Mouse (Mus musculus) neural tube, embryonic 11.5 days (tissue): ENCODE measurements around the gene Enoph1. TPM values are rescaled to one million over a fixed set of nuclear protein-coding genes. Genes with fewer than 3 reads are reported as not detected.

Experiments
- ATAC-seq: fragments of 200-750 bp; cut with Nextera tagmentation; 2 replicates; pipeline ENCODE4 v1.8.0; 2017; ENCODE audit warnings: moderate number of reproducible peaks, mild to moderate bottlenecking, moderate TSS enrichment, moderate library complexity; ENCODE audit not compliant: insufficient read depth, low FRiP score, low TSS enrichment
- DNase-seq: peaks from one replicate; pipeline ENCODE4 v3.0.0-alpha.2; 2015; ENCODE audit warnings: low spot score
- H3K27ac ChIP-seq: fragments of 300-500 bp; sonication (generic); 2 replicates; pipeline ENCODE4 v1.5.1; 2014; ENCODE audit warnings: low read depth, mild to moderate bottlenecking, low read length
- H3K27me3 ChIP-seq: fragments of 300-500 bp; sonication (generic); 2 replicates; pipeline ENCODE4 v1.6.1; 2014; ENCODE audit warnings: mild to moderate bottlenecking, low read length, mixed read lengths; ENCODE audit not compliant: control insufficient read depth, insufficient read depth
- H3K36me3 ChIP-seq: fragments of 300-500 bp; sonication (generic); 2 replicates; pipeline ENCODE4 v1.6.1; 2014; ENCODE audit warnings: mild to moderate bottlenecking, low read length, moderate library complexity, mixed read lengths; ENCODE audit not compliant: control insufficient read depth, insufficient read depth
- H3K4me1 ChIP-seq: fragments of 300-500 bp; sonication (generic); 2 replicates; pipeline ENCODE4 v1.6.1; 2014; ENCODE audit warnings: low read length, mixed read lengths; ENCODE audit not compliant: control insufficient read depth, insufficient read depth
- H3K4me2 ChIP-seq: fragments of 300-500 bp; sonication (generic); 2 replicates; pipeline ENCODE4 v1.6.1; 2014; ENCODE audit warnings: low read depth, mild to moderate bottlenecking, moderate library complexity
- H3K4me3 ChIP-seq: fragments of 300-500 bp; sonication (generic); 2 replicates; pipeline ENCODE4 v1.5.1; 2014; ENCODE audit warnings: low read depth, low read length
- H3K9ac ChIP-seq: fragments of 300-500 bp; sonication (generic); 2 replicates; pipeline ENCODE4 v1.6.1; 2014; ENCODE audit warnings: mild to moderate bottlenecking, low read length
- H3K9me3 ChIP-seq: fragments of 300-500 bp; sonication (generic); 2 replicates; pipeline ENCODE4 v1.6.1; 2016; ENCODE audit warnings: low read length; ENCODE audit not compliant: control insufficient read depth
- WGBS: fragments of 180-500 bp; shearing (Covaris S2); extraction: QIAGEN DNeasy Blood & Tissue Kit; methylation state at CpG from one replicate; pipeline ENCODE4 v1.1.7; 2014; 5-methylcytosine and 5-hydroxymethylcytosine counted together
- polyA plus RNA-seq: library from polyadenylated mRNA; unstranded; fragments of >200 nt; fragmentation: Nextera tagmentation; extraction: Ambion mirVana; gene quantifications from 2 replicates; pipeline ENCODE4 v1.2.1, GENCODE M21; 2014

Enoph1 gene
- polyA plus RNA-seq, 1 experiment from 2014 or later, result 48.2 TPM

- Histone ChIP-seq H3K4me3 (no peak overlapping the region), H3K4me2 (no peak overlapping the region), H3K27ac (no peak overlapping the region), H3K36me3 (peaks cover 6% of the 10 kb centered on the region; the same call in 1 of the 2 replicates), H3K27me3 (no peaks in the 10 kb centered on the region), H3K9ac (no peak overlapping the region), H3K4me1 (peaks cover 4% of the 10 kb centered on the region; the same call in 1 of the 2 replicates), H3K9me3 (no peaks in the 10 kb centered on the region; the same call in 1 of the 2 replicates)
- ATAC-seq (no peak; the same call in 1 of the 2 replicates), DNase-seq (no peak)
- WGBS, result 82% methylated on average over 15 of the region's 15 CpGs
These were observed 17.9 kb downstream of the Enoph1 start for GRCm38 (mm10) chr5:100057461-100058209.

DNA sequence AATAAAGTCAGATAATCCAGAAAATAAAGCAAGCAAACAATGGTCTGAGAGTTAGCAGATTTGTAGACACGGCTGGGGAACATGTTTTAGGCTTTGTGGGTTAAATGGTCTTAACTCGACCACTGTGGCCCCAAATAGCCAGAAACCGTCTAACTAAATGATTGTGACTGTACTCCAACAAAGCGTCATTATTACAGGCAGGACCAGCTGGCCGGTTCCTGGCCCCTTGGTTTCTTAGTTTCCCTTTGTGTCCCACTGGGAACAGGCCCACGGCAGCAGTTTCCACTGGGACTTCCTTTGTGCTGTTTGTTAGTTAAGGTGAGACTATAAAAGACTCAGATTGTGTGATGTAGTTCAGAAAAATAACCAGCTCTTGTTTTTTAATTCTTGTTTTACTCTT lies 18.9 kb downstream of the Enoph1 start:
- ATAC-seq, result no peak
- H3K36me3 ChIP-seq, result peaks cover 7% of the 10 kb centered on the region
- H3K9ac ChIP-seq, result no peak overlapping the region
- no peaks in the 10 kb centered on the region; the same call in 1 of the 2 replicates for H3K9me3 ChIP-seq
- H3K27ac ChIP-seq, result 0 out of 2 replicates have a peak overlapping the region, but pooled peaks have one; percentile 10
- H3K4me1 ChIP-seq, result peaks cover 4% of the 10 kb centered on the region; the same call in 1 of the 2 replicates
- WGBS, result 53% methylated on average over 6 of the region's 6 CpGs
- no peak for DNase-seq
- H3K27me3 ChIP-seq, result no peaks in the 10 kb centered on the region
- no peak overlapping the region for H3K4me2 ChIP-seq
- H3K4me3 ChIP-seq, result no peak overlapping the region

DNA sequence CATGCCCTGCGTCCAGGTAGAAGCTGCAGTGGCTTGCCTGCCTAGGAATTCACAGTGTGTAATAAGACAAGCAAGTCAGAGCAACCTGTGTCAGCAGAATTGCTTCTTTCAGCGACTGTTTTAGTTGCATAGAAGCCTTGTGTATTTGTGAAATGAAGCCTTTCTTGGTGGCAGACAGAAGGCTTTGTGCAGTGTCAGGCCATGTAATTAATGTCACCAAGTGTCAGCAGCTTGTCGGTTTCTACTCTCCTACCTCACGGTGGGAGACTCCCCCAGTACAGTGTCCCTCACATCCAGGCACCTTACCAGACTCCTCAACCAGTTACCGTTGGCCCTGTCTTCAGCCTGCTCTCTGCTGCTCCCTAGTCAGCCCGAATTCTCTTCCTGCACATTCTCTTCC lies 19.5 kb downstream of the Enoph1 start:
- Histone ChIP-seq H3K4me3 (no peak overlapping the region), H3K9me3 (no peaks in the 10 kb centered on the region; the same call in 1 of the 2 replicates), H3K36me3 (peaks cover 9% of the 10 kb centered on the region), H3K9ac (no peak overlapping the region), H3K4me1 (peaks cover 4% of the 10 kb centered on the region; the same call in 1 of the 2 replicates), H3K27me3 (no peaks in the 10 kb centered on the region), H3K27ac (no peak overlapping the region), H3K4me2 (no peak overlapping the region)
- WGBS, result 57% methylated on average over 6 of the region's 6 CpGs
- ATAC-seq (no peak), DNase-seq (no peak)

DNA sequence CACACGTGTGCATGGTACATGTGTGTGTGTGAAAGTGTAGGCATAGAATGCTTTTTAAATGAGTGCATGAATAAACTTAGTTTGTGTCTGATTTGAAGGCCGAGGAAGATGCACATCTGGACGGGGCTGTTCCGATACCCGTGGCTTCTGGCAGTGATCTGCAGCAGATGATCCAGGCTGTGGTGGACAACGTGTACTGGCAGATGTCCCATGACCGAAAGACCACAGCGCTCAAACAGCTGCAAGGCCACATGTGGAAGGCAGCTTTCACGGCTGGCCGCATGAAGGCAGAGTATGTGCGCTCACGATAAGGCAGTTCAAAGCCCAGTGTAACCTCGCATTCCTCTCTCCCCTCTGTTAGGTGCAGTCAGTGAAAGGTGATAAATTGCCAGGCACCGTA lies 21.1 kb downstream of the Enoph1 start:
- Histone ChIP-seq H3K27me3 (no peaks in the 10 kb centered on the region), H3K4me1 (peaks cover 4% of the 10 kb centered on the region; the same call in 1 of the 2 replicates), H3K27ac (no peak overlapping the region), H3K4me2 (no peak overlapping the region), H3K36me3 (peaks cover 9% of the 10 kb centered on the region), H3K9ac (no peak overlapping the region), H3K4me3 (no peak overlapping the region), H3K9me3 (no peaks in the 10 kb centered on the region; the same call in 1 of the 2 replicates)
- WGBS, result 96% methylated on average over 14 of the region's 14 CpGs
- no peak for DNase-seq
- ATAC-seq, result no peak

- no peak for ATAC-seq
- no peak for DNase-seq
- H3K4me3 ChIP-seq, result no peak overlapping the region
- no peaks in the 10 kb centered on the region for H3K4me1 ChIP-seq
- H3K4me2 ChIP-seq, result no peak overlapping the region
- no peak overlapping the region for H3K9ac ChIP-seq
- WGBS, result 96% methylated on average over 16 of the region's 16 CpGs
- H3K9me3 ChIP-seq, result no peaks in the 10 kb centered on the region
- H3K36me3 ChIP-seq, result peaks cover 3% of the 10 kb centered on the region
- H3K27me3 ChIP-seq, result no peaks in the 10 kb centered on the region
- no peak overlapping the region for H3K27ac ChIP-seq
These were observed 27.8 kb downstream of the Enoph1 start for GRCm38 (mm10) chr5:100067579-100067978.

DNA sequence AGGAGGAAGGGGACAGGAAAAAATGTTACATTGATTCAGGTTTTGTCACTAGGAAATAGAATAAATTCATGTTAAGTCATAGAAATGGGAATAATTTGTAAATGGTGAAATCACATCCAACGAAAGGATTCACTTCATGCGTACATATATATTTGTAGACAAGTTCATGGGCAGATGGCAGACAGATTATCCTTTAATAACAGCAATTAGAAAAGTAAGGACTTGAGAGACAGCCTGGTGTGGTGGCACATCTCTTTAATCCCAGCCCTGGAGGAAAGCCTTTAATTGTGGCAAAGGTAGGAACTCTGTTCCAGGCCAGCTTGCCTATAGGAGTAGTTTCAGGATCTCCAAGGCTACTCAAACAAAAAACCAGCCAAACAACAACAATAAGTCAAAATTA lies 29.7 kb downstream of the Enoph1 start:
- DNase-seq (no peak), ATAC-seq (no peak)
- H3K9me3 ChIP-seq, result no peaks in the 10 kb centered on the region
- H3K4me1 ChIP-seq, result no peaks in the 10 kb centered on the region
- no peak overlapping the region for H3K9ac ChIP-seq
- no peaks in the 10 kb centered on the region; the same call in none of the 2 replicates for H3K36me3 ChIP-seq
- WGBS, result 94% methylated on average over 2 of the region's 2 CpGs
- H3K4me3 ChIP-seq, result no peak overlapping the region
- no peaks in the 10 kb centered on the region for H3K27me3 ChIP-seq
- H3K4me2 ChIP-seq, result no peak overlapping the region
- H3K27ac ChIP-seq, result no peak overlapping the region

DNA sequence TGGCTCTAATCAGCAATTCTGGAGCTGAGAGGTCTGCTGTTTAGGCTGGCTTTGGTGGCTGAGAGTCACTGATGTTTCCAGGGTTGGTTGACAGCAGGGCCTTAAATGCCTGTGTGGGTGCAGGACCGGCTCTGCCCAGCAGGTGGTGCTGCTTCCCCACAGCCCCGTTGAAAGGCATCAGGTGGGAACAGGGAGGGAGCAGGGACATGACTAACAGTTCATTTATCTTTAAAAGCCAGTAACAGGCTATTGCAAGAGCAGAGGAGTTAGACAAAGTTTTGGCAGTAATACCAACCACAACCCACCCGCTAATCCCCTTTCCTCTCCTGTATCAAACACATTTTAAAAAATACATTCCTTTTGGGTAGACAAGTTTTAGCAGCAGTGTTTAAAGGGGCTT lies 30.5 kb downstream of the Enoph1 start:
- Histone ChIP-seq H3K27ac (no peak overlapping the region), H3K4me2 (no peak overlapping the region), H3K4me3 (no peak overlapping the region), H3K9me3 (no peaks in the 10 kb centered on the region), H3K36me3 (no peaks in the 10 kb centered on the region; the same call in none of the 2 replicates), H3K27me3 (no peaks in the 10 kb centered on the region), H3K9ac (no peak overlapping the region), H3K4me1 (no peaks in the 10 kb centered on the region)
- 29% methylated on average over 3 of the region's 3 CpGs for WGBS
- ATAC-seq (no peak), DNase-seq (peak; percentile 88)

GRCm38 (mm10) chr5:100071541-100071940 lies 31.8 kb downstream of the Enoph1 start:
- DNase-seq, result no peak
- ATAC-seq, result no peak
- no peaks in the 10 kb centered on the region for H3K4me1 ChIP-seq

DNA sequence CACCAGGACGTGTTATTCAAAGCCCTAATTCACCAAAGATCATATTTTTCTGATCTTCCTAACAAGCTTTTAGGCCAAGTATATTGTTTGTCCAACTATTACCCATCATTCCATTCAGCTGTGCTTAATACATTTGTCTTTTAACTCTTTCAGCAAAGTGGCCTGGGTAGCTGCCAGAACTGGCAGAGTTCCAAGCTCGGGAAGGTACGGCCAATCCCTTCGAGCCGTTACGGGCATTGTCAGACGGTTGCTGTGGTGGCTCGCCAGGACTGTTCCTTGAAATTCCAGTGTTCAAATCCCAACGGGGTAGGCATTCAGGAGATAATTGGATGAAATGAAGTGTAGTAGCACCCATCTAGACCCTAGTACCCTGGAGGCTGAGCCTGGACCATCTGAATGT lies 32.8 kb downstream of the Enoph1 start:
- H3K4me1 ChIP-seq, result no peaks in the 10 kb centered on the region
- no peak overlapping the region for H3K27ac ChIP-seq
- ATAC-seq (no peak), DNase-seq (no peak)
- H3K4me2 ChIP-seq, result no peak overlapping the region
- 92% methylated on average over 9 of the region's 9 CpGs for WGBS
- H3K9ac ChIP-seq, result no peak overlapping the region
- H3K9me3 ChIP-seq, result no peaks in the 10 kb centered on the region
- no peaks in the 10 kb centered on the region; the same call in 1 of the 2 replicates for H3K36me3 ChIP-seq
- H3K27me3 ChIP-seq, result no peaks in the 10 kb centered on the region
- H3K4me3 ChIP-seq, result no peak overlapping the region

More at GRCm38 (mm10) chr5:100071541-100071940, 31.8 kb downstream of the Enoph1 start:
- H3K4me3 ChIP-seq, result no peak overlapping the region
- H3K9me3 ChIP-seq, result no peaks in the 10 kb centered on the region
- H3K27ac ChIP-seq, result no peak overlapping the region
- H3K27me3 ChIP-seq, result no peaks in the 10 kb centered on the region
- no peaks in the 10 kb centered on the region; the same call in none of the 2 replicates for H3K36me3 ChIP-seq
- no peak overlapping the region for H3K9ac ChIP-seq
- WGBS, result 94% methylated on average over 5 of the region's 5 CpGs
- H3K4me2 ChIP-seq, result no peak overlapping the region
